Mouse (Mus musculus) adrenal gland (tissue): ENCODE results near the gene Dglucy.

ENCODE experiments used
- intact Hi-C: fragments of 180-260 bp; cut with DNase I; formaldehyde crosslinking; loops from one replicate; pipeline ENCODE4 v1.15.1; 2025
- long read RNA-seq, 2 experiments: library from polyadenylated mRNA; unstranded; transcript quantifications; one replicate each; pipeline ENCODE4 v2.0.0; 2020; ENCODE audit warnings: borderline replicate concordance in 1 of 2; ENCODE audit not compliant: insufficient replicate concordance in 1 of 2

Dglucy gene
- long read RNA-seq, experiment 1, partial matches to known transcripts: 1 of 10 reads
- long read RNA-seq, experiment 1, other reads (novel, unspliced or antisense): 4 of 10 reads
- long read RNA-seq, experiment 2, partial matches to known transcripts: 1 of 3 reads
- long read RNA-seq, experiment 2, other reads (novel, unspliced or antisense): 0 of 3 reads

- intact Hi-C loops: loop anchor here (5.0 kb wide), 2 partner anchors 52 to 58 kb away; partner anchors contain the start of gene Rps6ka5
These were observed at the start of gene Dglucy for GRCm38 (mm10) chr12:100778934-100779865. Dglucy (plus strand) TSS chr12:100779057.

GRCm38 (mm10) chr12:100735156-100735555 lies 43.7 kb upstream of the Dglucy start:
- intact Hi-C loops: no loop called here

GRCm38 (mm10) chr12:100735581-100735980 lies 43.3 kb upstream of the Dglucy start:
- intact Hi-C loops: no loop called here

- intact Hi-C loops: no loop called here
These were observed 40.4 kb upstream of the Dglucy start for GRCm38 (mm10) chr12:100738498-100738897.

GRCm38 (mm10) chr12:100739011-100739570 lies 39.8 kb upstream of the Dglucy start:
- intact Hi-C loops: no loop called here

- intact Hi-C loops: no loop called here
These were observed 38.5 kb upstream of the Dglucy start for GRCm38 (mm10) chr12:100740313-100740712.

- intact Hi-C loops: no loop called here
These were observed 36.4 kb upstream of the Dglucy start for GRCm38 (mm10) chr12:100742468-100742867.

- intact Hi-C loops: no loop called here
These were observed 25.9 kb upstream of the Dglucy start for GRCm38 (mm10) chr12:100752977-100753376.

GRCm38 (mm10) chr12:100753716-100754115 lies 25.1 kb upstream of the Dglucy start:
- intact Hi-C loops: no loop called here

GRCm38 (mm10) chr12:100757427-100757826 lies 21.4 kb upstream of the Dglucy start:
- intact Hi-C loops: no loop called here

GRCm38 (mm10) chr12:100762663-100763425 lies 16.0 kb upstream of the Dglucy start:
- intact Hi-C loops: no loop called here

- intact Hi-C loops: no loop called here
These were observed 14.4 kb upstream of the Dglucy start for GRCm38 (mm10) chr12:100764329-100765018.

GRCm38 (mm10) chr12:100769871-100770270 lies 9.0 kb upstream of the Dglucy start:
- intact Hi-C loops: no loop called here

- intact Hi-C loops: no loop called here
These were observed 8.1 kb upstream of the Dglucy start for GRCm38 (mm10) chr12:100770765-100771164.

- intact Hi-C loops: no loop called here
These were observed 6.5 kb upstream of the Dglucy start for GRCm38 (mm10) chr12:100772230-100772984.

- intact Hi-C loops: loop anchor here (5.0 kb wide), 2 partner anchors 47 to 63 kb away; partner anchors contain the start of gene Rps6ka5
These were observed 4.1 kb upstream of the Dglucy start for GRCm38 (mm10) chr12:100774756-100775155.

- intact Hi-C loops: loop anchor here (5.0 kb wide), 2 partner anchors 48 to 62 kb away; partner anchors contain the start of gene Rps6ka5
These were observed 3.6 kb upstream of the Dglucy start for GRCm38 (mm10) chr12:100775291-100775690.

- intact Hi-C loops: loop anchor here (5.0 kb wide), 2 partner anchors 49 to 61 kb away; partner anchors contain the start of gene Rps6ka5
These were observed 2.8 kb upstream of the Dglucy start for GRCm38 (mm10) chr12:100775911-100776581.

GRCm38 (mm10) chr12:100776991-100777390 lies 1.9 kb upstream of the Dglucy start:
- intact Hi-C loops: loop anchor here (5.0 kb wide), 2 partner anchors 50 to 60 kb away; partner anchors contain the start of gene Rps6ka5
